Mouse (Mus musculus) liver, embryonic 13.5 days (tissue): ENCODE results near the gene Sox13. TPM values are rescaled to one million over a fixed set of nuclear protein-coding genes. Genes with fewer than 3 reads are reported as not detected.
"Not testable (repeated sequence)": the region's sequence is repeated elsewhere in the genome, so short reads cannot be mapped to it uniquely, and the experiment has no call there.

Experiments used
- ATAC-seq: fragments of 200-750 bp; cut with Nextera tagmentation; 2 replicates; pipeline ENCODE4 v1.8.0; 2017; ENCODE audit warnings: low read depth, mild to moderate bottlenecking, moderate number of reproducible peaks, moderate library complexity
- DNase-seq: peaks from one replicate; pipeline ENCODE4 v3.0.0; 2022
- H3K27ac ChIP-seq: fragments of 300-500 bp; sonication (generic); 2 replicates; pipeline ENCODE4 v1.5.1; 2015; ENCODE audit warnings: moderate library complexity, mild to moderate bottlenecking, inconsistent platforms
- H3K27me3 ChIP-seq: fragments of 300-500 bp; sonication (generic); 2 replicates; pipeline ENCODE4 v1.6.1; 2015; ENCODE audit warnings: mild to moderate bottlenecking, inconsistent platforms
- H3K36me3 ChIP-seq: fragments of 300-500 bp; sonication (generic); 2 replicates; pipeline ENCODE4 v1.6.1; 2015; ENCODE audit warnings: mild to moderate bottlenecking, inconsistent platforms
- H3K4me1 ChIP-seq: fragments of 300-500 bp; sonication (generic); replicated peaks from 2 replicates; pipeline ENCODE4 v1.6.1; 2015; ENCODE audit warnings: inconsistent platforms
- H3K4me2 ChIP-seq: fragments of 300-500 bp; sonication (generic); 2 replicates; pipeline ENCODE4 v1.6.1; 2015; ENCODE audit warnings: inconsistent platforms, mild to moderate bottlenecking, moderate library complexity
- H3K4me3 ChIP-seq: fragments of 300-500 bp; sonication (generic); replicated peaks from 2 replicates; pipeline ENCODE4 v1.5.1; 2015; ENCODE audit warnings: mild to moderate bottlenecking, inconsistent platforms
- H3K9ac ChIP-seq: fragments of 300-500 bp; sonication (generic); 2 replicates; pipeline ENCODE4 v1.6.1; 2015; ENCODE audit warnings: mild to moderate bottlenecking, inconsistent platforms
- H3K9me3 ChIP-seq: fragments of 300-500 bp; sonication (generic); replicated peaks from 2 replicates; pipeline ENCODE4 v1.6.1; 2016; ENCODE audit warnings: inconsistent platforms
- WGBS: fragments of 180-500 bp; shearing (Covaris S2); methylation state at CpG from one replicate; pipeline ENCODE4 v1.1.7; 2015; ENCODE audit not compliant: insufficient replicate concordance; 5-methylcytosine and 5-hydroxymethylcytosine counted together
- polyA plus RNA-seq: library from polyadenylated mRNA; unstranded; fragments of >200 nt; fragmentation: Nextera tagmentation; extraction: Ambion mirVana; gene quantifications from 2 replicates; pipeline ENCODE4 v1.2.1, GENCODE M21; 2015

The Sox13 gene
- polyA plus RNA-seq, 1 experiment from 2014 or later, result 1.3 TPM

DNA sequence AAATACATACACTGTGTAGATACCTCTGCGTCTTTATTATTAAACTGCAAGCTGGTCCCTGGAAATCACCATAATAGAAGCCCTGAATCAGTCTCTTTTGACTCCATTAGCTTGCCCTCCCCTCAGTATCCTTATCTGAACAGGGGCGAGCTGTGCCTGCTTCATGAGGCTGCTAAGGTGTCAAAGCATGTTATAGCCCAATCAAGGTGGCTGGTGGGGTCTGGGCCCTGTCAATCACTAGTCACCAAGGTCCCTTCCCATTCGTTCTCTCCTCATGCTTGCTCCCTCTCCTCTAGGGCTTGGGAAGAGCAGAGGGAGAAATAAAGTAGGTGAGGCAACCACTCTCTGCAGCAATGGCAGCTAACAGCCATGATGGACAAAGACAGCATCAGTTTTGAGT lies 77.0 kb downstream of the Sox13 start:
- peaks cover 6% of the 10 kb centered on the region for H3K27me3 ChIP-seq
- no peaks in the 10 kb centered on the region for H3K36me3 ChIP-seq
- 57% methylated on average over 3 of the region's 3 CpGs for WGBS
- H3K4me3 ChIP-seq, result no peak overlapping the region
- no peak overlapping the region for H3K9ac ChIP-seq
- H3K27ac ChIP-seq, result no peak overlapping the region
- H3K4me1 ChIP-seq, result peaks cover 5% of the 10 kb centered on the region
- H3K9me3 ChIP-seq, result no peaks in the 10 kb centered on the region
- no peak overlapping the region for H3K4me2 ChIP-seq
- no peak for DNase-seq
- ATAC-seq, result no peak

DNA sequence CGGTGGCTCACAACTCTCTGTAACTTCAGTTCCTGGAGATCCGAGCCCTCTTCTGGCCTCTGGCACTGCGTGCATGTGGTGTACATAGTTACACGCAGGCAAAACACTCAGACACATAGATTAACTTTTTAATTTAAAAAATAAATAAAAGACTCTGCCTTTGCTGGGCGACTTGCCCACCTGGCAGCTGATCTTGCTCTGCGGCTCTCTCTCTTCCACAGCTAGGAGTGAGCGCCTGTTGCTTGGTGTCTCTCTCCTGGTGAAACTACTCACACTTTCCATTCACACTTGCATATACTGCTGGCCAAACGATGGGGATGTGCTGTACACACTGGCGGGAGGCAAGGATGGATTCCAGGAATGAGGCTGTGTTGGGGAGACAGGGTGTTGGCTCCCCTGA lies 77.6 kb downstream of the Sox13 start:
- Histone ChIP-seq H3K27me3 (no peaks in the 10 kb centered on the region), H3K36me3 (no peaks in the 10 kb centered on the region), H3K4me3 (no peak overlapping the region), H3K27ac (no peak overlapping the region), H3K9ac (no peak overlapping the region), H3K4me2 (no peak overlapping the region), H3K4me1 (peaks cover 5% of the 10 kb centered on the region), H3K9me3 (no peaks in the 10 kb centered on the region)
- ATAC-seq (no peak), DNase-seq (no peak)
- WGBS, result 63% methylated on average over 9 of the region's 9 CpGs

GRCm38 (mm10) chr1:133344357-133344756 lies 79.8 kb downstream of the Sox13 start:
- ATAC-seq, result no peak
- H3K4me2 ChIP-seq, result no peak overlapping the region
- H3K27me3 ChIP-seq, result no peaks in the 10 kb centered on the region
- H3K9me3 ChIP-seq, result no peaks in the 10 kb centered on the region
- peaks cover 5% of the 10 kb centered on the region for H3K4me1 ChIP-seq
- H3K4me3 ChIP-seq, result no peak overlapping the region
- H3K36me3 ChIP-seq, result no peaks in the 10 kb centered on the region
- H3K9ac ChIP-seq, result no peak overlapping the region
- no peak for DNase-seq
- 61% methylated on average over 2 of the region's 2 CpGs for WGBS
- H3K27ac ChIP-seq, result no peak overlapping the region

- not testable (repeated sequence) for H3K4me3 ChIP-seq, H3K36me3 ChIP-seq, H3K4me2 ChIP-seq, H3K4me1 ChIP-seq, DNase-seq, H3K9ac ChIP-seq, ATAC-seq, H3K9me3 ChIP-seq, H3K27me3 ChIP-seq, H3K27ac ChIP-seq
- WGBS, result 22% methylated on average over 1 of the region's 1 CpGs
Observed at GRCm38 (mm10) chr1:133340403-133340802, 83.8 kb downstream of the Sox13 start.

DNA sequence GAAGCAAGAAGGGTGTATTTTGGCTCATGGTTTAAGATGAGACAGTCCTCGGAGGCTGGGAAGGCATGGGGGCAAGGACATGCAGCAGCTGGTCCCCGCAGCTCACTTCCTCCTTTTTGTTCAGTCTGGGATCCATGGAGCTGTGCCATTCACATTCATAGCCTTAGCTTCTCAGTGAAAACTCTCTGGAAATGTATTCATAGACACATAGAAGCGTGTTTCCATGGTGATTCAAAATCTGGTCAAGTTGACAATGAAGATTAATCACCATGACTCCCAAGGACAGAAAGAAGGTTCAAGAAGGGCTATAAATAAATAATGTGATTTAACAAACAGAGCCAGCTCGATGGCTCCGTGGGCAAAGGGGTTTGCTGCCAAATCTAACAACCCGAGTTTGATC lies 90.2 kb downstream of the Sox13 start:
- 61% methylated on average over 6 of the region's 6 CpGs for WGBS
- no peaks in the 10 kb centered on the region for H3K4me1 ChIP-seq
- H3K9me3 ChIP-seq, result no peaks in the 10 kb centered on the region
- H3K27me3 ChIP-seq, result peaks cover 32% of the 10 kb centered on the region
- H3K9ac ChIP-seq, result no peak overlapping the region
- H3K27ac ChIP-seq, result no peak overlapping the region
- no peak for ATAC-seq
- DNase-seq, result no peak
- no peaks in the 10 kb centered on the region for H3K36me3 ChIP-seq
- no peak overlapping the region for H3K4me3 ChIP-seq
- H3K4me2 ChIP-seq, result no peak overlapping the region

GRCm38 (mm10) chr1:133332656-133333430 lies 91.3 kb downstream of the Sox13 start:
- Histone ChIP-seq H3K4me1 (no peaks in the 10 kb centered on the region), H3K4me3 (no peak overlapping the region), H3K9me3 (no peaks in the 10 kb centered on the region), H3K27me3 (peaks cover 43% of the 10 kb centered on the region), H3K36me3 (no peaks in the 10 kb centered on the region), H3K9ac (no peak overlapping the region), H3K4me2 (no peak overlapping the region), H3K27ac (no peak overlapping the region)
- ATAC-seq, result no peak
- WGBS, result 74% methylated on average over 11 of the region's 11 CpGs
- no peak for DNase-seq

Other genes with a start within 250 kb of the Sox13 start
- 6.1 and 8.2 TPM in 2 replicates for gene Golt1a, start 114.6 kb downstream of the Sox13 start, polyA plus RNA-seq
- not detected in 2 replicates for gene Kiss1, start 102.5 kb downstream of the Sox13 start, polyA plus RNA-seq
- 0.47 and 0.61 TPM in 2 replicates for gene Ren1, start 73.9 kb downstream of the Sox13 start, polyA plus RNA-seq
- gene Etnk2, start 60.8 kb downstream of the Sox13 start, polyA plus RNA-seq, result 4.3 and 4.8 TPM in 2 replicates
- 501 and 514 TPM in 2 replicates for gene Snrpe, start 185.9 kb upstream of the Sox13 start, polyA plus RNA-seq
- gene Zbed6, start 236.5 kb upstream of the Sox13 start, polyA plus RNA-seq, result not detected in 2 replicates
- 0.97 and 1.2 TPM in 2 replicates for gene Gm38394, start 236.9 kb upstream of the Sox13 start, polyA plus RNA-seq